Mouse (Mus musculus): ENCODE measurements at regions not wholly inside any gene's neighbourhood (a gene's known extent, or its start where the extent isn't known, plus 50 kb on each side); places are given as distances from the start of the nearest gene placed in this dataset.

GRCm38 (mm10) chr15:12066857-12067211 is 50.8 kb upstream of the Zfr start:
- no peak for DNase-seq (ENCODE audit: low spot score in 2 of 2)

- DNase-seq (ENCODE audit: low spot score in 2 of 2), result no peak
These were observed 51.3 kb upstream of the Zfr start for GRCm38 (mm10) chr15:12066176-12066856.

GRCm38 (mm10) chr15:12054870-12055269 is 58.1 kb upstream of the Sub1 start:
- no peak for DNase-seq (ENCODE audit: low spot score in 2 of 2)

GRCm38 (mm10) chr15:12053610-12054009 is 56.8 kb upstream of the Sub1 start:
- DNase-seq (ENCODE audit: low spot score in 2 of 2), result no peak

GRCm38 (mm10) chr15:12048965-12049364 is 52.2 kb upstream of the Sub1 start:
- DNase-seq (ENCODE audit: low spot score in 2 of 2), result peak in 1 of 2 experiments; percentile 8

- DNase-seq (ENCODE audit: low spot score in 2 of 2), result no peak
These were observed 51.4 kb upstream of the Sub1 start for GRCm38 (mm10) chr15:12048214-12048507.

GRCm38 (mm10) chr15:12047349-12048213 is 50.8 kb upstream of the Sub1 start:
- no peak for DNase-seq (ENCODE audit: low spot score in 2 of 2)

Data from spleen, postnatal 10 days (tissue).